Mouse (Mus musculus): ENCODE data around the gene Ppp1ca. TPM values are rescaled to one million over a fixed set of nuclear protein-coding genes. Genes with fewer than 3 reads are reported as not detected.

Ppp1ca gene
- polyA plus RNA-seq, 1 experiment from 2014 or later: 866 TPM

- Histone ChIP-seq H3K36me3 (ENCODE audit: control insufficient read depth, insufficient read depth) (no peaks in the 10 kb centered on the region), H3K9ac (ENCODE audit: low read length) (no peak overlapping the region), H3K9me3 (replicated peaks; ENCODE audit: control insufficient read depth, low read length) (no peaks in the 10 kb centered on the region), H3K4me2 (ENCODE audit: low read depth, low read length) (no peak overlapping the region), H3K27me3 (ENCODE audit: control insufficient read depth, insufficient read depth, low read length) (peaks cover 40% of the 10 kb centered on the region), H3K27ac (ENCODE audit: low read length) (no peak overlapping the region), H3K4me1 (ENCODE audit: control insufficient read depth, insufficient read depth, low read length) (peaks cover 19% of the 10 kb centered on the region), H3K4me3 (ENCODE audit: low read length) (no peak overlapping the region)
- WGBS: 33% methylated on average over 4 of the region's 4 CpGs
- no peak for ATAC-seq (replicated peaks; ENCODE audit: extremely low read depth, insufficient read depth, low FRiP score)
Observed at GRCm38 (mm10) chr19:4211891-4212588, 20.2 kb downstream of the Ppp1ca start.

DNA sequence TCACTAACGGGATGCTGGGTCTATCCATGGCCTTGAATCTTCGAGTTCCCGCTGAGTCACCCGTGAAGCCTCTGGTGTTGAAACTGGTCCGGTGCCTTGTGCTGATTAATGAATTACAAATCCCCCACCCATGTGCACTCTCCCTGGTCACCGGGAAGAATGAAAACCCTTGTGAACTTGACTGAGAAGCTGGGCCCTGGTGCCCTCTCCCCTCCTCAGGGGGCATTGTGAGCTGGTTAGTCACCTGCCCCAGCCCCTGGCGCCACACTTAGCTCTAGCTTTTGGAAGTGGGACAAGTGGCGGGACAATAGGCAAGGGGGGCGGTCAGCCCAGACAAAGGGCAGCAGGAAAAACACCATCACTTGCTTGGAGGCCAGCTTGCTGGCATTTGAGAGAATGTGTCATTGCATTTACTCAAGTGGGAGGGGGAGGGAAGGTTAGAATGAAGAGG lies 21.7 kb downstream of the Ppp1ca start:
- Histone ChIP-seq H3K36me3 (ENCODE audit: control insufficient read depth, insufficient read depth) (no peaks in the 10 kb centered on the region), H3K9me3 (replicated peaks; ENCODE audit: control insufficient read depth, low read length) (no peaks in the 10 kb centered on the region), H3K9ac (ENCODE audit: low read length) (no peak overlapping the region), H3K4me2 (ENCODE audit: low read depth, low read length) (peak overlapping the region; percentile 99), H3K27ac (ENCODE audit: low read length) (no peak overlapping the region), H3K4me3 (ENCODE audit: low read length) (peak overlapping the region; percentile 73), H3K27me3 (ENCODE audit: control insufficient read depth, insufficient read depth, low read length) (peaks cover 41% of the 10 kb centered on the region), H3K4me1 (ENCODE audit: control insufficient read depth, insufficient read depth, low read length) (peaks cover 19% of the 10 kb centered on the region)
- no peak for ATAC-seq (replicated peaks; ENCODE audit: extremely low read depth, insufficient read depth, low FRiP score)
- 10% methylated on average over 9 of the region's 9 CpGs for WGBS

DNA sequence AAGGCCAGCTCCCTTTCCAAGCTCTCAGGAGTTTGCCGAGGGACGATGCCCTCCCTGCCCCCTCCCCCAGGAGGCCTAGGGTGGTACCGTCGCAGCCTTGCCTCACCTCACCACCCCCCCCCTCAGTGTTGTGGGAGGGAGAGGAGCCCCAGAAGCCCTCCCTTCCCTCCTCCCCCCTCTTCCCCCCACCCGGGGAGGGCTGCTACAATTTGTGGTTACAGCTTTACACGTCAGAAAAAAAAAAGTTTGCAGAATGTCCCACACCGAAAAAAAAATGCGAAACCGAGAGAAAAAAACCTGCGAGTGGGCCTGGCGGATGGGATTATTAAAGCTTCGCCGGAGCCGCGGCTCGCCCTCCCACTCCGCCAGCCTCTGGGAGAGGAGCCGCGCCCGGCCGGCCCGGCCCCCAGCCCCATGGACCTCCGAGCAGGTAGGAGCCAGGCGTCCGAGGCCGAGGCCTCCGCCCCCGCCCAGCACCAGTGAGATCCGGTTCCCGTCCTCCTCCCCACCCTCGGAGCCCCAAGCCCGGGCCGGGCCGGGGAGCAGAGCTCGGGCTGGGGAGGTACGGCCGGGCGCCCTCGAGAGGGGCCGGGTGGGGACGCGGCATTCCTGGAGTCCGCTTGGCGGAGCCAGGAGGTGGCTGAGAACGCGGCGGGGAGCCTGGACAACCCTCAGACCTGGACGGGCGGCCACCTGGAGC lies 22.4 kb downstream of the Ppp1ca start, which contains the start of the genes Clcf1 and AC109138.7:
Clcf1 (plus strand) TSS at position 168 of the 700 bp plus-strand sequence.
AC109138.7 (plus strand) TSS at position 287 of the 700 bp plus-strand sequence.
- H3K9ac ChIP-seq (ENCODE audit: low read length): peak within 1 kb of the TSS; percentile 84

DNA sequence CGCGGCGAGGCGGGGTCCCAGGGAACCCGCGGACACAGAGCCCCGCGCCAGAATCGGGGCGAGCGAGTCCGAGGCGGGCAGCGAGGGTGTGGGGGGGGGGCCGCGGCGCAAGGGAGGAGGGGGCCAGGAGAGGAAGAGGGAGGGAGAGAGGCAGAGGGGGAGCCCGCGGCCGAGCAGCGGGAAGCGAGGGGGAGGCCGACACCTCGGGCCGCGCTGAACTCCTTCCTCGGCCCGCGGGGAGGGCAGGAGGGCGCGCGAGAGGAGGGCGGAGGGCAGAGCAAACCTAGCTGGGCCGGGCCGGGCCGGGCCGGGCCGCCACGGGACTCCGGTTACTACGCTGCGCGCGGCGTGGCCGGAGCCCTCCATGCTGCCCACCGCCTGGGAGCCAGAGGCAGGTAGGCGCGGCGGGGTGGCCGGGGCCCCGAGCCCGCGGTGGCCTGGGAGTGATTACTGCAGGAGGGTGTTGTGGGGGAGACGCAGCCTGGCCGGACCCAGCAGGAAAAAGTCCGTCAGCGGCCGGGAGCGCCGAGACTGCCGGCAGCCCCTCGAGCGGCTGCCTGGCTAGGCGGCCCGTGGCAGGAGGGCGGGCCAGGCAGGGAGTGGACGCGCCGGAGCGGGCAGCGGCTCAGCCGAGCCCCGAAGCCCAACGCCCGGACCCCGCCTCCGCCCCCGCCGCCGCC lies 23.0 kb downstream of the Ppp1ca start:
- Histone ChIP-seq H3K9ac (ENCODE audit: low read length) (peak overlapping the region; percentile 84), H3K9me3 (replicated peaks; ENCODE audit: control insufficient read depth, low read length) (no peaks in the 10 kb centered on the region), H3K27me3 (ENCODE audit: control insufficient read depth, insufficient read depth, low read length) (peaks cover 39% of the 10 kb centered on the region), H3K27ac (ENCODE audit: low read length) (peak overlapping the region; percentile 61), H3K4me3 (ENCODE audit: low read length) (peak overlapping the region; percentile 73), H3K4me2 (ENCODE audit: low read depth, low read length) (peak overlapping the region; percentile 99), H3K4me1 (ENCODE audit: control insufficient read depth, insufficient read depth, low read length) (peaks cover 19% of the 10 kb centered on the region), H3K36me3 (ENCODE audit: control insufficient read depth, insufficient read depth) (no peaks in the 10 kb centered on the region)
- WGBS: 0% methylated on average over 69 of the region's 81 CpGs
- ATAC-seq (replicated peaks; ENCODE audit: extremely low read depth, insufficient read depth, low FRiP score): peak; percentile 38

More for the DNA sequence above, 22.4 kb downstream of the Ppp1ca start, which contains the start of the genes Clcf1 and AC109138.7:
- WGBS: under 1% methylated on average over 47 of the region's 49 CpGs
- Histone ChIP-seq H3K4me1 (ENCODE audit: control insufficient read depth, insufficient read depth, low read length) (peaks cover 19% of the 10 kb centered on the region), H3K27ac (ENCODE audit: low read length) (peak within 1 kb of the TSS; percentile 61), H3K4me2 (ENCODE audit: low read depth, low read length) (peak within 1 kb of the TSS; percentile 99), H3K36me3 (ENCODE audit: control insufficient read depth, insufficient read depth) (no peaks in the 10 kb centered on the region), H3K9me3 (replicated peaks; ENCODE audit: control insufficient read depth, low read length) (no peaks in the 10 kb centered on the region), H3K27me3 (ENCODE audit: control insufficient read depth, insufficient read depth, low read length) (peaks cover 41% of the 10 kb centered on the region), H3K4me3 (ENCODE audit: low read length) (peak within 1 kb of the TSS; percentile 73)
- peak; percentile 45 for ATAC-seq (replicated peaks; ENCODE audit: extremely low read depth, insufficient read depth, low FRiP score)

- Histone ChIP-seq H3K4me1 (ENCODE audit: control insufficient read depth, insufficient read depth, low read length) (peaks cover 25% of the 10 kb centered on the region), H3K4me3 (ENCODE audit: low read length) (peak overlapping the region; percentile 73), H3K36me3 (ENCODE audit: control insufficient read depth, insufficient read depth) (no peaks in the 10 kb centered on the region), H3K9me3 (replicated peaks; ENCODE audit: control insufficient read depth, low read length) (no peaks in the 10 kb centered on the region), H3K9ac (ENCODE audit: low read length) (peak overlapping the region; percentile 84), H3K27ac (ENCODE audit: low read length) (peak overlapping the region; percentile 61), H3K4me2 (ENCODE audit: low read depth, low read length) (peak overlapping the region; percentile 99), H3K27me3 (ENCODE audit: control insufficient read depth, insufficient read depth, low read length) (peaks cover 38% of the 10 kb centered on the region)
- 3% methylated on average over 16 of the region's 21 CpGs for WGBS
- ATAC-seq (replicated peaks; ENCODE audit: extremely low read depth, insufficient read depth, low FRiP score): no peak
Observed at GRCm38 (mm10) chr19:4215451-4215840, 23.6 kb downstream of the Ppp1ca start.

DNA sequence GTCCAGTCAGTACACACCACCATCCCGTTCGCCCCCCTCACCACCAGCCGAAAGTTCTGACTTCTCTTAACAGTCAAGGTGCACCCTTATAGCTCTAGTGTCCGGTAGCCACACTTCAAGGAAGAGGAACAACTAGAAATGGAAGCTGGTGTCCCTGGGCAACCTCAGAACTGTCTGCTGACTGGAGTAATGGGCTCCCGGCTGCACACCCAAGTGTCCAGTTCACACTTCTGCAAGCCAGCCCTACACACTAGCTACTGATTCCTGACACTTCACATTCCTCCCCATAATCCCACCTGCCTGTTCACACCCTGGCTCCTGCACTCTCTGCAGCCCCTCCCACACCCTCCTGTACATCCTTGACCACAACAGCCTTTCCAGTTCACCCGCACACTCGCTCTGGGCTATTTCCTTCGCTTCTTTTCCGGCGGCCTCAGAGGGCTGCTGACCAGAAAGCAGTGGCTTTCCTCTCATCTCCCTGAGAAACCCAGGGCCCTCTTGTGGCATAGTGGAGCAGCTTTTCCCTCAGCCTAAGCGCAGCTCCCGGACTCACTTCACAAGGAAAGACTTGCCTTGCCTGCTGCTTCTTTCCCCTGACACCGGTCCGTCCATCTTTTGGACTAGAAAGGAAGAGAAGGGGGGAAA lies 24.3 kb downstream of the Ppp1ca start:
- H3K27ac ChIP-seq (ENCODE audit: low read length): 0 out of 2 replicates have a peak overlapping the region, but pooled peaks have one; percentile 25
- no peaks in the 10 kb centered on the region for H3K36me3 ChIP-seq (ENCODE audit: control insufficient read depth, insufficient read depth)
- H3K4me3 ChIP-seq (ENCODE audit: low read length): no peak overlapping the region
- peak overlapping the region; percentile 48 for H3K4me2 ChIP-seq (ENCODE audit: low read depth, low read length)
- H3K9ac ChIP-seq (ENCODE audit: low read length): no peak overlapping the region
- no peak; the same call in 1 of the 2 replicates for ATAC-seq (replicated peaks; ENCODE audit: extremely low read depth, insufficient read depth, low FRiP score)
- H3K27me3 ChIP-seq (ENCODE audit: control insufficient read depth, insufficient read depth, low read length): peaks cover 34% of the 10 kb centered on the region
- WGBS: 17% methylated on average over 14 of the region's 14 CpGs
- no peaks in the 10 kb centered on the region for H3K9me3 ChIP-seq (replicated peaks; ENCODE audit: control insufficient read depth, low read length)
- peaks cover 32% of the 10 kb centered on the region for H3K4me1 ChIP-seq (ENCODE audit: control insufficient read depth, insufficient read depth, low read length)

DNA sequence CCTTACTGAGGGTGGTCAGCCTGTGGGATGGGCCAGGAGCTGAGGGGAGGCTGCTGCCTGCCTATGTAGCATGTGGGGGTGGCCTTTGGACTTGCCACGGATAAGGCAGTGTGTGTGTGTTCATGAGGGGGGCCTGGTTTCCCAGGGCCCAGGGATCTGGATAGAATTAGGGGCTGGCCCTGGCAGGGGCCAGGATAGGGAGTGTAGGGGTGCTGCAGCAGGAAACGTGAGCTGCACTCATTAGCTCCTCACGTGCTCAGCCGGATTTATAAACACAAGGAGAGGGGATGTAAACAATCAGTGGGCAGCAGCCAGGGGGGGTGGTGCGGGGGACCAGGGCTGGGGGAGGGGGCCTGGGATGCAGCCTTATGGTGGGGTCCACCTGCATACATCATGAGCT lies 25.3 kb downstream of the Ppp1ca start:
- Histone ChIP-seq H3K4me1 (ENCODE audit: control insufficient read depth, insufficient read depth, low read length) (peaks cover 34% of the 10 kb centered on the region), H3K9me3 (replicated peaks; ENCODE audit: control insufficient read depth, low read length) (no peaks in the 10 kb centered on the region), H3K27ac (ENCODE audit: low read length) (no peak overlapping the region), H3K27me3 (ENCODE audit: control insufficient read depth, insufficient read depth, low read length) (peaks cover 29% of the 10 kb centered on the region), H3K4me3 (ENCODE audit: low read length) (no peak overlapping the region), H3K9ac (ENCODE audit: low read length) (no peak overlapping the region), H3K36me3 (ENCODE audit: control insufficient read depth, insufficient read depth) (no peaks in the 10 kb centered on the region), H3K4me2 (ENCODE audit: low read depth, low read length) (no peak overlapping the region)
- ATAC-seq (replicated peaks; ENCODE audit: extremely low read depth, insufficient read depth, low FRiP score): no peak
- 23% methylated on average over 5 of the region's 5 CpGs for WGBS

DNA sequence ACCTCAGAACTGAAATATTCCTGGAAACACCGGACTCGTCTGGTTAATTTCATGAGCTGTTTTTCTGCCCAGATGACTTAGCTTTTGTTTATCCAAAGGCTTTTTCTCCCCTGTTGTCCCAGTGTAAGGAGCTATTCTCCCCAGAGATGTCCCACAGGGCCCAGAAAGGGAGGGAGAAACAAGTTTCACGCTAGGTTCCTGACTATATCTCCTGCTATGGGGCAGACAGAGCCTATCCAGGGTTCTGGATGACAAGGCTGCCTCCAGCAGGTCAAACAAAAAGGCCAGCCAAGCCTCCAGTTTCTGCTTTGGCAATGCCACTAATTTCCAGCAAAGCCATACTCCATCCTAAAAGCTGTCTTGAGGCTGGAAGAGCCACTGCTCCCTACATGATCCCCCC lies 26.0 kb downstream of the Ppp1ca start:
- ATAC-seq (replicated peaks; ENCODE audit: extremely low read depth, insufficient read depth, low FRiP score): no peak
- no peaks in the 10 kb centered on the region for H3K36me3 ChIP-seq (ENCODE audit: control insufficient read depth, insufficient read depth)
- no peak overlapping the region for H3K4me3 ChIP-seq (ENCODE audit: low read length)
- H3K27me3 ChIP-seq (ENCODE audit: control insufficient read depth, insufficient read depth, low read length): peaks cover 28% of the 10 kb centered on the region
- peaks cover 33% of the 10 kb centered on the region for H3K4me1 ChIP-seq (ENCODE audit: control insufficient read depth, insufficient read depth, low read length)
- no peak overlapping the region for H3K9ac ChIP-seq (ENCODE audit: low read length)
- H3K9me3 ChIP-seq (replicated peaks; ENCODE audit: control insufficient read depth, low read length): no peaks in the 10 kb centered on the region
- no peak overlapping the region for H3K4me2 ChIP-seq (ENCODE audit: low read depth, low read length)
- no peak overlapping the region for H3K27ac ChIP-seq (ENCODE audit: low read length)
- 49% methylated on average over 3 of the region's 3 CpGs for WGBS
